Mouse (Mus musculus): ENCODE data around the gene Cfap100. TPM values are rescaled to one million over a fixed set of nuclear protein-coding genes. Genes with fewer than 3 reads are reported as not detected.

Gene Cfap100
- 1.2 and 1.8 TPM in 2 replicates for polyA plus RNA-seq (2015; fragmentation: Nextera tagmentation; extraction: Ambion mirVana)

- peaks cover 16% of the 10 kb centered on the region for H3K27me3 ChIP-seq
- peak within 1 kb of the TSS; percentile 78 for H3K4me2 ChIP-seq
- WGBS: under 1% methylated on average over 31 of the region's 31 CpGs
- H3K9me3 ChIP-seq: no peaks in the 10 kb centered on the region
- no peak within 1 kb of the TSS for H3K27ac ChIP-seq
- H3K36me3 ChIP-seq: no peaks in the 10 kb centered on the region
- peaks cover 12% of the 10 kb centered on the region for H3K4me1 ChIP-seq
- peak; percentile 65; the same call in 1 of the 2 replicates for ATAC-seq (ENCODE audit: insufficient number of reproducible peaks, insufficient read depth, low FRiP score, low TSS enrichment, low read depth)
- peak within 1 kb of the TSS; percentile 58 for H3K9ac ChIP-seq
- H3K4me3 ChIP-seq: peak within 1 kb of the TSS; percentile 45
Measured at GRCm38 (mm10) chr6:90428380-90428974, at the start of gene Cfap100. Gene Cfap100, minus strand, starts transcription at chr6:90428797.

DNA sequence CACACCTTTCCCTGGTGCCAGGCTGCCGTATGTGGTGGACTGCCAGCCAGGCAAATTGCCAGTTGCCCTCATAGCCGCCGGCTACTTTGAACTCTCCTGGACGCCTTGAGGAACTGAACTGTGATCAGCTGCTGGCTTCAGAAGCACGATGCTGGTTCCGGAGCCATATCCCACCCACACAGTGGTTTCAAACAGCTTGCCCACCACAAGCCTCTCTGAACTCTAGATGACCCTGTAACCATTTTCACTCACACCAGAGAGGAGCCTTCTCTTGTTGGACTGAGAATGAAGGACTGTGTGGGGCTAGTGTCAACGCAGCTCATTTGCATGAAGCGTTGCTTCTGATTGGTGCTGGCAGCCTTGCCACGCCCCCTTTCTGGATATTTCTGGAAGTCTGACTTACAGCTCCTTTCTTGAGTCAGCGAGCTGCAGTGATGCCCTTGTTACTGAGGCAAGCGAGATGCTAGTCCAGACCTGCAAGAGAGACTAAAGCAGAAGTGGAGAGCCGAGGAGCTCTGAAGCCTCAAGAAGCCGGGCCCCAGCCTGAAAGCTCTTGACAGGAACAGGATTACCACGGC is 48.4 kb upstream of the Cfap100 start:
- no peak overlapping the region for H3K9ac ChIP-seq

GRCm38 (mm10) chr6:90475854-90476212 is 47.2 kb upstream of the Cfap100 start:
- 52% methylated on average over 3 of the region's 3 CpGs for WGBS
- ATAC-seq (ENCODE audit: insufficient number of reproducible peaks, insufficient read depth, low FRiP score, low TSS enrichment, low read depth): no peak
- H3K4me3 ChIP-seq: no peak overlapping the region

More for the DNA sequence above, 48.4 kb upstream of the Cfap100 start:
- no peaks in the 10 kb centered on the region for H3K9me3 ChIP-seq
- no peak overlapping the region for H3K4me2 ChIP-seq
- H3K27me3 ChIP-seq: no peaks in the 10 kb centered on the region
- 67% methylated on average over 14 of the region's 14 CpGs for WGBS
- no peaks in the 10 kb centered on the region for H3K36me3 ChIP-seq
- 0 out of 2 replicates have a peak, but pooled peaks cover 2% of the 10 kb centered on the region for H3K4me1 ChIP-seq
- no peak overlapping the region for H3K27ac ChIP-seq
- no peak for ATAC-seq (ENCODE audit: insufficient number of reproducible peaks, insufficient read depth, low FRiP score, low TSS enrichment, low read depth)
- no peak overlapping the region for H3K4me3 ChIP-seq

DNA sequence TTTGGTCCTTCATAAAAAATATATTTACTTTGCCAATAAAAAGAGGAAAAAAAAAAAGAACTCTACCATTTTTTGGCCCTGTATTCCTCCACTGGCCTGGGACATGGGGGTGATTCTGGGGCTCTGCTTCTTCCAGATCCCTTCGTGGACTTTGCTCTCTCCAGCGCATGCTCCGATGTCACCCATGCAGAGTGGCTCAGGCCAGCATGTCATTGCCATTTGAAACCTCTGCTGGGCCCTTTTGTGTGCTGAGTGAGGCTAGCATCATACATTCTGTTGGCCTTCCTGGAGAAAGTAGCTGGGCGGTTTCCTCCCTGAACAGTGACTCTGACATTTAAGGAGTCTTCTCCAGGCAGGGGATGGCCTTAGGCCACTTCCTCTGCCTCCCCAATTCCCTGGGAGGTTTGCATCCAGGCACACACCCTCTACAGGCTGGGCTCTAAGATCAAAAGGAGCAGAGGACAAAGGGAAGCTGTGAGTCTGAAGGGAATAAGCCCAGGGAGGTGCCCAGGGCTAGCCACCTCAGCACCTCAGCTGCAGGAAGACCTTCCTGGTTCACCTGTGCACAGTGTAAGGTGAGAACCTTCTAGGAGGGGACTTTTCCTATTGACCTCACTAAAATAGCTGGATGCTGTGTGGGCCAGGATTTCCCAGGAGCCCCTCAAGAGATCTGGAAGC is 46.7 kb upstream of the Cfap100 start:
- Histone ChIP-seq H3K9ac (no peak overlapping the region), H3K4me3 (no peak overlapping the region), H3K27ac (no peak overlapping the region), H3K4me1 (peaks cover 15% of the 10 kb centered on the region), H3K27me3 (no peaks in the 10 kb centered on the region), H3K4me2 (no peak overlapping the region), H3K9me3 (no peaks in the 10 kb centered on the region), H3K36me3 (no peaks in the 10 kb centered on the region)
- 76% methylated on average over 4 of the region's 4 CpGs for WGBS
- ATAC-seq (ENCODE audit: insufficient number of reproducible peaks, insufficient read depth, low FRiP score, low TSS enrichment, low read depth): no peak

More at GRCm38 (mm10) chr6:90475854-90476212, 47.2 kb upstream of the Cfap100 start:
- H3K27ac ChIP-seq: no peak overlapping the region
- no peaks in the 10 kb centered on the region for H3K36me3 ChIP-seq
- H3K4me2 ChIP-seq: no peak overlapping the region
- H3K9me3 ChIP-seq: no peaks in the 10 kb centered on the region
- peaks cover 12% of the 10 kb centered on the region for H3K4me1 ChIP-seq
- no peak overlapping the region for H3K9ac ChIP-seq
- no peaks in the 10 kb centered on the region for H3K27me3 ChIP-seq

GRCm38 (mm10) chr6:90474361-90474750 is 45.8 kb upstream of the Cfap100 start:
- Histone ChIP-seq H3K36me3 (no peaks in the 10 kb centered on the region), H3K4me2 (no peak overlapping the region), H3K27me3 (no peaks in the 10 kb centered on the region), H3K4me1 (peaks cover 15% of the 10 kb centered on the region), H3K27ac (no peak overlapping the region), H3K9ac (no peak overlapping the region), H3K4me3 (no peak overlapping the region), H3K9me3 (no peaks in the 10 kb centered on the region)
- no peak for ATAC-seq (ENCODE audit: insufficient number of reproducible peaks, insufficient read depth, low FRiP score, low TSS enrichment, low read depth)
- WGBS: 85% methylated on average over 3 of the region's 3 CpGs

GRCm38 (mm10) chr6:90473630-90474360 is 45.2 kb upstream of the Cfap100 start:
- H3K4me1 ChIP-seq: peaks cover 15% of the 10 kb centered on the region
- 94% methylated on average over 24 of the region's 24 CpGs for WGBS
- H3K36me3 ChIP-seq: no peaks in the 10 kb centered on the region

DNA sequence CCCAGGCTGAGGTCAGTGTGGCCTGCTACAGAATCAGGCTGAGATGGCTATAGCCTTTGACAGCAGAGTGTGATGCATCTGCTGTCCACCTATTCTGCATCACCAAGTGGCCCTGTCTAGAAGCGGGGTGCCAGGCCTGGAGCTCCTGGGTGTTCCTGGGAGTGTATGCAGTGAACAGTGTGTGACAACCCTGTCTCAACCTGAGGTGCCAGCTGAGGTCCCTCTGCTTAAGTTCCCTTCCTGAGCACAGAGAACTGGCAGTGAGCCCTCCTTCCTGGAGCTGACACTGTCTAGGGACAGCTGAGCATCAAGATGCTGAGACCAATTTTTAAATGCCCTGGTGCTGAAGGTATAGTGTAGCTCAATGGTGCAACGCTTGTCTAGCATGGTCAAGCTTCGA is 44.1 kb upstream of the Cfap100 start:
- Histone ChIP-seq H3K27ac (no peak overlapping the region), H3K4me1 (peaks cover 15% of the 10 kb centered on the region), H3K4me2 (no peak overlapping the region), H3K36me3 (no peaks in the 10 kb centered on the region), H3K4me3 (no peak overlapping the region), H3K9me3 (no peaks in the 10 kb centered on the region), H3K27me3 (no peaks in the 10 kb centered on the region), H3K9ac (no peak overlapping the region)
- 88% methylated on average over 3 of the region's 3 CpGs for WGBS
- no peak for ATAC-seq (ENCODE audit: insufficient number of reproducible peaks, insufficient read depth, low FRiP score, low TSS enrichment, low read depth)

More at GRCm38 (mm10) chr6:90473630-90474360, 45.2 kb upstream of the Cfap100 start:
- Histone ChIP-seq H3K4me3 (no peak overlapping the region), H3K27ac (no peak overlapping the region), H3K27me3 (no peaks in the 10 kb centered on the region), H3K4me2 (no peak overlapping the region), H3K9me3 (no peaks in the 10 kb centered on the region), H3K9ac (no peak overlapping the region)
- ATAC-seq (ENCODE audit: insufficient number of reproducible peaks, insufficient read depth, low FRiP score, low TSS enrichment, low read depth): no peak

GRCm38 (mm10) chr6:90472079-90472478 is 43.5 kb upstream of the Cfap100 start:
- H3K9me3 ChIP-seq: no peaks in the 10 kb centered on the region
- ATAC-seq (ENCODE audit: insufficient number of reproducible peaks, insufficient read depth, low FRiP score, low TSS enrichment, low read depth): no peak
- no peak overlapping the region for H3K4me3 ChIP-seq
- no peak overlapping the region for H3K27ac ChIP-seq
- no peaks in the 10 kb centered on the region for H3K27me3 ChIP-seq
- H3K36me3 ChIP-seq: no peaks in the 10 kb centered on the region
- H3K9ac ChIP-seq: no peak overlapping the region
- H3K4me2 ChIP-seq: no peak overlapping the region
- WGBS: 57% methylated on average over 4 of the region's 4 CpGs
- H3K4me1 ChIP-seq: peaks cover 15% of the 10 kb centered on the region

DNA sequence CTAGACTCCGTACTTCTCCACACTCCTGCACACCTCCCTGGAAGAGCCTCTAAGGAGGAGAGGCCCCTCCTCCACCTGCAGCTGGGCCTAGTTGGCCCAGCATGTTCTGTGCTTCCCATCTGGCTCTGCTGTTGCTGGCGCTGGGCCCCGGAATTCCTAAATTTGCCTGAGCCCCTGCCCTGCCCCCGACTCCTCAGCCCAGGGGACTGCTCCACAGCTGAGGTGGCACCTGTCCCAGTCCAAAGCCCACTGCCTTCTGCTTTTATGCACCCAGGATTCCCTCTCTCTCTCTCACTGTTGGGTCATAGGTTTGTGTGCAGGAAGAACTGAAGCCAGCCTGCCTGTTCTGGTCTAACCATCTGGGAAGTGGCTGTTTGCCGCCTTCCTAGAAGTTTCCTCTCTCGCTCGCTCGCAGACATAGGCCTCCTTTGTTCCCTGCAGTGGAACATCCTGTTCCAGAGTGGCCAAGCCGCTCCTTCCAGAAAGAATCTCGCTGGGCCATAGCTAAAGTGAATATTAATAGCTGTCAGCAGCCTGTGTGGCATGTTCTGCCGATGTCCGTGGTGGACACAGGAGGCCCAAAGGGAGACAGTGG is 42.4 kb upstream of the Cfap100 start:
- no peak overlapping the region for H3K4me3 ChIP-seq
- peaks cover 15% of the 10 kb centered on the region for H3K4me1 ChIP-seq
- H3K4me2 ChIP-seq: no peak overlapping the region
- no peaks in the 10 kb centered on the region for H3K9me3 ChIP-seq
- no peak overlapping the region for H3K9ac ChIP-seq
- WGBS: 38% methylated on average over 12 of the region's 12 CpGs
- H3K27me3 ChIP-seq: no peaks in the 10 kb centered on the region
- peak overlapping the region; percentile 75 for H3K27ac ChIP-seq
- H3K36me3 ChIP-seq: no peaks in the 10 kb centered on the region
- no peak for ATAC-seq (ENCODE audit: insufficient number of reproducible peaks, insufficient read depth, low FRiP score, low TSS enrichment, low read depth)

- Histone ChIP-seq H3K4me3 (no peak overlapping the region), H3K4me1 (peaks cover 12% of the 10 kb centered on the region), H3K4me2 (no peak overlapping the region), H3K27ac (no peak overlapping the region), H3K36me3 (no peaks in the 10 kb centered on the region), H3K27me3 (no peaks in the 10 kb centered on the region), H3K9ac (no peak overlapping the region), H3K9me3 (no peaks in the 10 kb centered on the region)
- ATAC-seq (ENCODE audit: insufficient number of reproducible peaks, insufficient read depth, low FRiP score, low TSS enrichment, low read depth): no peak
- 89% methylated on average over 2 of the region's 2 CpGs for WGBS
Measured at GRCm38 (mm10) chr6:90470255-90470654, 41.7 kb upstream of the Cfap100 start.

GRCm38 (mm10) chr6:90469041-90469440 is 40.4 kb upstream of the Cfap100 start:
- peaks cover 7% of the 10 kb centered on the region for H3K27me3 ChIP-seq
- ATAC-seq (ENCODE audit: insufficient number of reproducible peaks, insufficient read depth, low FRiP score, low TSS enrichment, low read depth): no peak
- H3K27ac ChIP-seq: no peak overlapping the region
- H3K4me2 ChIP-seq: no peak overlapping the region
- WGBS: 89% methylated on average over 6 of the region's 6 CpGs
- no peaks in the 10 kb centered on the region for H3K9me3 ChIP-seq
- no peaks in the 10 kb centered on the region for H3K36me3 ChIP-seq
- H3K4me3 ChIP-seq: no peak overlapping the region
- H3K9ac ChIP-seq: no peak overlapping the region
- H3K4me1 ChIP-seq: peaks cover 14% of the 10 kb centered on the region

Measured in embryonic facial prominence, embryonic 13.5 days (tissue).